Mouse (Mus musculus) neural tube, embryonic 11.5 days (tissue): Measurements from ENCODE around the gene Vps35l. TPM values are rescaled to one million over a fixed set of nuclear protein-coding genes. Genes with fewer than 3 reads are reported as not detected.

Source experiments
- ATAC-seq: fragments of 200-750 bp; cut with Nextera tagmentation; 2 replicates; pipeline ENCODE4 v1.8.0; 2017; ENCODE audit warnings: moderate number of reproducible peaks, mild to moderate bottlenecking, moderate TSS enrichment, moderate library complexity; ENCODE audit not compliant: insufficient read depth, low FRiP score, low TSS enrichment
- DNase-seq: peaks from one replicate; pipeline ENCODE4 v3.0.0-alpha.2; 2015; ENCODE audit warnings: low spot score
- H3K27ac ChIP-seq: fragments of 300-500 bp; sonication (generic); 2 replicates; pipeline ENCODE4 v1.5.1; 2014; ENCODE audit warnings: low read depth, mild to moderate bottlenecking, low read length
- H3K27me3 ChIP-seq: fragments of 300-500 bp; sonication (generic); 2 replicates; pipeline ENCODE4 v1.6.1; 2014; ENCODE audit warnings: mild to moderate bottlenecking, low read length, mixed read lengths; ENCODE audit not compliant: control insufficient read depth, insufficient read depth
- H3K36me3 ChIP-seq: fragments of 300-500 bp; sonication (generic); 2 replicates; pipeline ENCODE4 v1.6.1; 2014; ENCODE audit warnings: mild to moderate bottlenecking, low read length, moderate library complexity, mixed read lengths; ENCODE audit not compliant: control insufficient read depth, insufficient read depth
- H3K4me1 ChIP-seq: fragments of 300-500 bp; sonication (generic); 2 replicates; pipeline ENCODE4 v1.6.1; 2014; ENCODE audit warnings: low read length, mixed read lengths; ENCODE audit not compliant: control insufficient read depth, insufficient read depth
- H3K4me2 ChIP-seq: fragments of 300-500 bp; sonication (generic); 2 replicates; pipeline ENCODE4 v1.6.1; 2014; ENCODE audit warnings: low read depth, mild to moderate bottlenecking, moderate library complexity
- H3K4me3 ChIP-seq: fragments of 300-500 bp; sonication (generic); 2 replicates; pipeline ENCODE4 v1.5.1; 2014; ENCODE audit warnings: low read depth, low read length
- H3K9ac ChIP-seq: fragments of 300-500 bp; sonication (generic); 2 replicates; pipeline ENCODE4 v1.6.1; 2014; ENCODE audit warnings: mild to moderate bottlenecking, low read length
- H3K9me3 ChIP-seq: fragments of 300-500 bp; sonication (generic); 2 replicates; pipeline ENCODE4 v1.6.1; 2016; ENCODE audit warnings: low read length; ENCODE audit not compliant: control insufficient read depth
- WGBS: fragments of 180-500 bp; shearing (Covaris S2); extraction: QIAGEN DNeasy Blood & Tissue Kit; methylation state at CpG from one replicate; pipeline ENCODE4 v1.1.7; 2014; 5-methylcytosine and 5-hydroxymethylcytosine counted together
- polyA plus RNA-seq: library from polyadenylated mRNA; unstranded; fragments of >200 nt; fragmentation: Nextera tagmentation; extraction: Ambion mirVana; gene quantifications from 2 replicates; pipeline ENCODE4 v1.2.1, GENCODE M21; 2014

Vps35l gene
- polyA plus RNA-seq, 1 experiment from 2014 or later: 80.5 TPM

DNA sequence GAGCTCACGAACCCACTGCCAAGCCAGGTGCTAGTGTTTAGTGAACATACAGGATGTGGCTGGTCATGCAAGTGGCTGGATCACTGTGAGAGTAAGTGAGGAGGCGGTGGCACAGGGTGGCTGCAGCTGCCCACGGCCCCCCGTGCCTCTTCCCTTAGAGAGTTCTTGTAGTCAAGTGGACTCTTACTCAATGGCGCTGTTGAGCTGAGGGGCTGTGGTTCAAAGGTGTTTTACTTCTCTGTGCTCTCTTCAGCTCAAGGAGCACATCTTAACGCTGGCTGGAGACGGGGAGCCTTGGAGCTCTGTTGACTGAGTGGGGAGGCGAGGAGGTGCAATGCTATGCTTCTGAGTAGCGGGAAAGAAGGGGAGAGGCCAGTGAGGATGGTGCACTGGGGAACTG is 16.1 kb upstream of the Vps35l start:
- Histone ChIP-seq H3K4me1 (no peaks in the 10 kb centered on the region), H3K4me3 (no peak overlapping the region), H3K27me3 (no peaks in the 10 kb centered on the region), H3K9ac (no peak overlapping the region), H3K27ac (no peak overlapping the region), H3K36me3 (peaks cover 15% of the 10 kb centered on the region), H3K4me2 (no peak overlapping the region), H3K9me3 (no peaks in the 10 kb centered on the region)
- ATAC-seq: no peak
- whole genome bisulfite sequencing: 95% methylated on average over 9 of the region's 9 CpGs
- DNase-seq: no peak

DNA sequence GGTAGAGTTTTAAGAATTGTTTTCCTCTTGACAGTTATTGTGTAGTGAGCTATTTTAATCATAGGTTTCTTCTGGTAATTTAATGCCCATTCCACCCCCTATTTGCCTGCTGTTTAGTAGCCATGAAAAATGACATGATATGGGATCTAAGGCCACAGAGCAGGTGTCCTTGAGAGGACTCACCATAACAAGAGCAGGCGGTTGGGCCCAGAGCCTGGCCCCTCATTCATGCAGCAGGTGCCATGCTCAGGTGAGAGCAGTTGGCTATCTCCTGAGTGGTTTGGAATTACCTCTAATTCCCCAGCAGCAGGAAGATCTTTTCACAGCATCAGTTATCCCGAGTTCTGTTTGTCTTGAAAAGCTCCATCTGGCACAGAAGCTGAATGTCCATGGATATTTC is 14.6 kb upstream of the Vps35l start:
- ATAC-seq (no peak), DNase-seq (no peak)

DNA sequence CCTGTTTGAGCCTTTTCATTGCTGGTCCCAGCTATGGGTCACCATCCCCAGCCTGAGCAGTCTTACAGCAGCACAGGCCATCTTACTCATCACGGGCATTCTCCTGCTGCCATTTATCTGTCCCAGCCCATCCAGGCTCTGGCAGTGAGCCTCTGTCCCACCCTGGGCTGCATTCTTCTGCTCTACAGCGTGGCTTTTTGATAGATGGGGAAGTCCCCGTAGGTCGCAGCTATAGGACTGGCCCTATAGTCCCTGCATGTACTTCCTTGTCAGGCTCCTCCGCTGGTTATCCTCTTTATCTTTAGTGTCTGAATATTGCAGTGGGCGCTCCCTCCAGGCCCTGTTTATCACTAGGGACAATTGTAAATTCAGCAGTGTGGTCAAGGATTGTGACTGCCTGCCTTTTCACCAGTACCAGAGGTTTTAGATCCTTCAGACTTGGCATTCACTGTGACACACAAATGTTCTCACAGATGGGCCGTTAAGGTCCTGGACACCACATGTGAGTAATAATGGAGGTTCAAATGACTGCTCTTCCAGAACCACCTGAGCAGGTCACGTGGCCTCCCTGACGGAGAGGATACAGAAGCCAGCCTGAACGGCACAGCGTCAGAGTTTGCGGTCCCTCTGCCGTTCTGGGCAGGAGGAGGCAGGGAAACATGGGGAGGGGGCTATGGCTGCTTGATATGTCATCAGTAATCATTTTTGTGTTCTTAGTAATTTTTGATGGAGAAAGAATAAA is 11.0 kb upstream of the Vps35l start:
- H3K27ac ChIP-seq: no peak overlapping the region
- no peaks in the 10 kb centered on the region for H3K27me3 ChIP-seq
- H3K4me1 ChIP-seq: no peaks in the 10 kb centered on the region
- 90% methylated on average over 13 of the region's 13 CpGs for WGBS
- peaks cover 8% of the 10 kb centered on the region for H3K36me3 ChIP-seq
- H3K4me2 ChIP-seq: no peak overlapping the region
- no peak overlapping the region for H3K9ac ChIP-seq
- no peak overlapping the region for H3K4me3 ChIP-seq
- ATAC-seq (no peak), DNase-seq (no peak)
- H3K9me3 ChIP-seq: no peaks in the 10 kb centered on the region

More for the DNA sequence above, 14.6 kb upstream of the Vps35l start:
- no peaks in the 10 kb centered on the region for H3K9me3 ChIP-seq
- WGBS: 81% methylated on average over 2 of the region's 2 CpGs
- no peak overlapping the region for H3K4me3 ChIP-seq
- no peak overlapping the region for H3K27ac ChIP-seq
- no peaks in the 10 kb centered on the region for H3K4me1 ChIP-seq
- H3K36me3 ChIP-seq: peaks cover 15% of the 10 kb centered on the region
- H3K4me2 ChIP-seq: no peak overlapping the region
- no peak overlapping the region for H3K9ac ChIP-seq
- H3K27me3 ChIP-seq: no peaks in the 10 kb centered on the region

DNA sequence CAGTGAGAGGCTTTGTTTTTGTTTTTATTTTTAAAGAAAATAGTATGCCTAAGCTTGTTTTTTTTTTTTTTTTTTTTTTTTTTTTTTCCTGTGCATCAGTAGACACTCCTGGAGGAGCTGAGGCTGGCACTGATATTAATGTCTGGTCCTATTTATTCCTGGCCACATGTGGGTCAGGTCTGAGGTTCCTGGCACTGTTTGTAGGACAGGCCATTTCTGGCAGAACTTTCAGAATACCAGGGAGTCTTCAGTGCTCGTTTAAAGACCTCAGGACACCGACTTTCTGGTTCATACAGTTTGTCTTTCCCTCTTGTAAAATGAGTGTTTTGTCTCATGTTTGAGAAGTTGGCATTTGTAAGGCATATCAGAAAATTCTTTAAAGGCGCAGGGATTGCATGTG is 8.2 kb upstream of the Vps35l start:
- Histone ChIP-seq H3K27ac (no peak overlapping the region), H3K9ac (no peak overlapping the region), H3K4me2 (no peak overlapping the region), H3K27me3 (no peaks in the 10 kb centered on the region), H3K4me3 (no peak overlapping the region), H3K4me1 (no peaks in the 10 kb centered on the region), H3K36me3 (peaks cover 2% of the 10 kb centered on the region), H3K9me3 (no peaks in the 10 kb centered on the region)
- 92% methylated on average over 3 of the region's 3 CpGs for WGBS
- no peak for ATAC-seq
- no peak for DNase-seq

DNA sequence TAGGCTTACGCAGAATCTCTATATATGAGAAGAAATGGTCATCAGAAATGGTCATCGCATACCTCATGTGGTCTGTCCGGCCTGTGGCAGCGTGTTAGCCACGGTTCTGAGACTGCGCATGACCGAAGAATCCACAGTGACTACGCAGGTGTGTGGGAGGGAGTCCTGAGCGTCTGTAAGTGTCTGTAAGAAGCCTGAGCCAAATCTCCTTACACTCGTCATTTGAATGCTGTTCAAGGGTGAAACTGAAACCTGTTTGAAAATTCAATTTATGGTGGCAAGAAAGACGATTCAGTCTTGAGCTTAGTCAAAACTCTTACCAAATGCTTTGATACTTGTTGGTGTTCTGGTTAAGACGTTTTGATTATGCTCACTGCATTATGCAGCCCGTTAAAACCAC is 6.8 kb upstream of the Vps35l start:
- H3K4me1 ChIP-seq: no peaks in the 10 kb centered on the region
- H3K27me3 ChIP-seq: no peaks in the 10 kb centered on the region
- WGBS: 93% methylated on average over 13 of the region's 13 CpGs
- H3K27ac ChIP-seq: no peak overlapping the region
- H3K4me2 ChIP-seq: no peak overlapping the region
- H3K4me3 ChIP-seq: no peak overlapping the region
- H3K36me3 ChIP-seq: peaks cover 5% of the 10 kb centered on the region
- DNase-seq (no peak), ATAC-seq (no peak)
- H3K9me3 ChIP-seq: no peaks in the 10 kb centered on the region
- no peak overlapping the region for H3K9ac ChIP-seq

DNA sequence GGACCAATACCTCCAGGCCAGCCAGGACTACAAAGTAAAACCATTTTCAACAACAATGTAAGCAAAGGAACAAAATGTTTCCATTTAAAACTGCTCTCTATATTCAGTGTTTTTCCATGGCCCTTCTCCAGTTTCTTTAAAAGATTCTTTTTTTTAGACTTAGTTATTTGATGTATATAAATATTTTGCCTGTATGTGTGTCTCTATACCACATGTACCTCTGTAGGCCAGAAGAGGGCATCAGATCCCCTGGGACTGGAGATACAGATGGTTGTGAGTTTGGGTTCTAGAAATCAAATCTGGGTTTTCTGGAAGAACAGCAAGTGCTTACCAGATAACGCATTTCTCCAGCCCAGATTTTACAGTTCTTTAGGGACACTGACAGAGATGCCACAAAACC is 1.3 kb upstream of the Vps35l start:
- ATAC-seq: no peak
- H3K9me3 ChIP-seq: no peaks in the 10 kb centered on the region
- H3K36me3 ChIP-seq: peaks cover 5% of the 10 kb centered on the region; the same call in 1 of the 2 replicates
- no peak overlapping the region for H3K27ac ChIP-seq
- WGBS: 79% methylated on average over 1 of the region's 1 CpGs
- H3K9ac ChIP-seq: no peak overlapping the region
- no peaks in the 10 kb centered on the region for H3K27me3 ChIP-seq
- H3K4me1 ChIP-seq: no peaks in the 10 kb centered on the region; the same call in 1 of the 2 replicates
- no peak overlapping the region for H3K4me2 ChIP-seq
- no peak overlapping the region for H3K4me3 ChIP-seq
- DNase-seq: no peak

DNA sequence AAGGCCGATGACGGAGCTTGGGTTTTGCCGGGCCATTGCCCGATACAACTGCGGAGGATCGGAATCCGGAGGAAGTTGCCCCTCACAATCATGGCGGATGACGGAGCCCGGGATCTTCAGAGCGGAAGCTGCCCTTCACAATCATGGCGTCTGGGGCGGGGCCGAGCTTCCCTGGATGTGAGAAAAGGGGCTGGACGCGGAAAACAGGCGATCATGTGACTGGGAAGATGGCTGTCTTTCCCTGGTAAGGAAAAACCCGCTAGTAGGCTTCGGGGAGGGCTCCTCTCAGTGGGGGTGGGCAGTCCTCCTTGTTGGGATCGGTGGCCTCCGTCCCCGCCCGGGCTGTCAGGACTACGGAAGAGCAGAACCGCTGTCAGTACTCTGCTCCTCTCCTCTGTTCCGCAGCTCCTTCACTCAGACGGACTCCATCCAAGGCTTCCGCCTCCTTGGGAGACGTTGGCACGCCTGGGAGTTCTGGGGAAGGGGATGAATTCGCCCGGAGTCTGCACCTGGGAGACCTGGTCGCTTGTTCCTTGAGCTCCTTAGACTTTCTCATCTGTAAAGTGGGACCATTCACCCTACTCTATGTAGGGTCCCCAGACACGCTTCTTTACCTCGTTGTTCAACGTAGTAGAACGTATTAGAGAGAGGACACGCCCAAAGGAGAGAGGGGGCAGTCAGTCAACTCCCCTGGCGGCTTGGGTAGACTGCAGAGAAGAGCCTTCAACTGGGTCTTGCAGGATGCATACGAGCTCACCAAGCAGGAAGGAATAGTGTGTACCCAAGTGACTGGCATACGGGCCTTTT is 709 bp downstream of the Vps35l start:
- Histone ChIP-seq H3K36me3 (peaks cover 5% of the 10 kb centered on the region; the same call in 1 of the 2 replicates), H3K27ac (0 out of 2 replicates have a peak overlapping the region, but pooled peaks have one; percentile 60), H3K9ac (peak overlapping the region; percentile 63), H3K4me3 (peak overlapping the region; percentile 72), H3K4me2 (peak overlapping the region; percentile 73), H3K27me3 (no peaks in the 10 kb centered on the region), H3K9me3 (no peaks in the 10 kb centered on the region), H3K4me1 (no peaks in the 10 kb centered on the region; the same call in 1 of the 2 replicates)
- ATAC-seq (peak; percentile 93), DNase-seq (peak; percentile 98)
- WGBS: 3% methylated on average over 41 of the region's 41 CpGs

DNA sequence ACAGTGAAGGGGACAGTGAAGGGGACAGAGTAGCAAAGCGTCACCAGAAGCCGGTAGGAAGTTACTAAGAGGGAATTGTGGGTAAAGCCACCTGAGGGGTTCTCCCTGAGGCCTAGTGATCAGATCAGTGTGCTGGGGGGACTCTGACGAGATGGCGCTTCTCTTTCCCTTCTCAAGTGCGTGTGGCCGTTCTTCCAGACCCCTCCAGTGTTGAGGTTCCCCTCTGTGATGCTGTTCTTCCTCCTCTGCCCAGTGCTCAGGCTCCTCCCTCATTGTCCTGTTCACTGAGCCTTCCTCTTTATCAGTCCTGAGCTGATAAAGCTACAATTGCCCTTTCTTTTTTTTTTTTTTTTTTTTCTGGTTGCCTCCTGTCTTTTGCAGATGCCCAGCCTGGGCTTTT is 2.3 kb downstream of the Vps35l start:
- 83% methylated on average over 6 of the region's 6 CpGs for WGBS

More for the DNA sequence above, 2.3 kb downstream of the Vps35l start:
- DNase-seq (no peak), ATAC-seq (no peak)
- H3K9me3 ChIP-seq: no peaks in the 10 kb centered on the region
- no peak overlapping the region for H3K4me3 ChIP-seq
- H3K4me1 ChIP-seq: no peaks in the 10 kb centered on the region; the same call in 1 of the 2 replicates
- no peak overlapping the region for H3K4me2 ChIP-seq
- no peaks in the 10 kb centered on the region for H3K27me3 ChIP-seq
- H3K36me3 ChIP-seq: peaks cover 5% of the 10 kb centered on the region
- H3K27ac ChIP-seq: no peak overlapping the region
- no peak overlapping the region for H3K9ac ChIP-seq
